Mouse (Mus musculus) left cerebral cortex, postnatal 10 days (tissue): ENCODE results near the gene 4930447C04Rik. TPM values are rescaled to one million over a fixed set of nuclear protein-coding genes. Genes with fewer than 3 reads are reported as not detected.

Experiments used
- DNase-seq, 2 experiments: peaks; one replicate each; pipeline ENCODE4 v3.0.0; 2021 to 2022; ENCODE audit warnings: low spot score in 2 of 2, mixed read lengths in 1 of 2; ENCODE audit errors: extremely low spot score in 1 of 2
- intact Hi-C: fragments of 180-260 bp; cut with DNase I; formaldehyde crosslinking; loops from one replicate; pipeline ENCODE4 v1.15.1; 2025
- total RNA-seq, 2 experiments: library from RNA; stranded (reverse); gene quantifications; 2 replicates each; pipeline ENCODE4 v1.2.3; 2021

The 4930447C04Rik gene
- 1 to 10 TPM; 7.6 to 9.0 TPM for total RNA-seq

DNA sequence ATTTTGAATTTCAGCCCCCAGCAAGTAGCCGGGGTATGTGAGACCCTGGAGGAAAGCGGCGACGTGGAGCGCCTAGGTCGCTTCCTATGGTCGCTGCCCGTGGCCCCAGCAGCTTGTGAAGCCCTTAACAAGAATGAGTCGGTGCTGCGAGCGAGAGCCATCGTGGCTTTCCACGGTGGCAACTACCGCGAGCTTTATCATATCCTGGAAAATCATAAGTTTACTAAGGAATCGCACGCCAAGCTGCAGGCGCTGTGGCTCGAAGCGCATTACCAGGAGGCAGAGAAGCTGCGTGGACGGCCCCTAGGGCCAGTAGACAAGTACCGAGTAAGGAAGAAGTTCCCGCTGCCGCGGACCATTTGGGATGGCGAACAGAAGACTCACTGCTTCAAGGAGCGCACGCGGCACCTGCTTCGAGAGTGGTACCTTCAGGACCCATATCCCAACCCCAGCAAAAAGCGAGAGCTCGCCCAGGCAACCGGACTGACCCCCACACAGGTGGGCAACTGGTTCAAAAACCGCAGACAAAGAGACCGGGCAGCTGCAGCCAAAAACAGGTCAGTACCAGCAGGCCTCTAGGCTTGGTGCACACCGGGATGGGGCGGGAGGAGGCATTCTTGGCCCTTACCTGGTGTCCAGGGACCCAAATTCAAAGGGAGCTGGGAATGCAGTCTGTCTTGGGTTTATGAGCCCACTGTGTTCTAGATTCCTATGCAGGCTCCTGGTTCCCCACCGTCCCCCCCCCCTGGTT lies at the start of gene 4930447C04Rik:
TSS of gene 4930447C04Rik (minus strand) at position 704 of the 751 bp plus-strand sequence.
- intact Hi-C loops = no loop called here
- DNase-seq = no peak

DNA sequence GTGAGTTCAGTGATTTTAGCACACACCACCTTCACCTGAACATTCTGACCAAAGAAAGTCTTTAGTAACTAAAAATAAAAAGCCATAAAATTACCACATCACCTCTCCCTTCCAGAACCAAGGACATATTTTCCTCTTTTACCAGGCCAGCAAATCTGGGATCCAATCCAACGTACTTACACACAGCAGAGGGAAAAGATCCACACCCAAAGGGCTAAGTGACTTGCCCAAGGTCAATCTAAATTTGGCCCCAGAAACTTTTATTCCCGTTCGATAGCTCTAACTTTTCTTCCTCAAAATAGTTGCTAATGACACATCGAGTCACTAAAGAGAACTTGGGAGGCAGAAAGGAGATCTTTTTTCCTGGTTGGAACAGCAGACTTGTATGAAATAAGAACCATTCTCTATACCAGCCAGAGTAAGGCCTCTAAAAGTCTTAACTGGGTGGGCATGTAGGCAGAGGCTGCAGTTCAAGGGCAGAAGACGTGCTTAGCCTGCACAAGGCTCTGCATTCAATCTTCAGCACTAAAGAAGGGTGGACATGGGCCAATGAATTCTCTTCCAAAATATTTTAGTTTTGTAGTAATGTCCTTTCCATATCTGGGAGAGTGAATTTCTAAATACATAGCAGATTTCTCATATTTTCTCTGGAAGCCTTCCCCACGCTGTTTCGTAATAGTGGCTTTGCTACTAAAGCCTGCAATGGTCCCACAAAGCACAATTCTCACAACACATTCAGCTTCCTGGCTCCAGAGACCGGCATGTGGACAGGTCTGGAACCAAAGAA lies 42.7 kb upstream of the 4930447C04Rik start:
- intact Hi-C loops = no loop called here
- DNase-seq = no peak

GRCm38 (mm10) chr12:72982616-72983015 lies 42.0 kb upstream of the 4930447C04Rik start:
- no peak for DNase-seq
- intact Hi-C loops = no loop called here

GRCm38 (mm10) chr12:72979236-72979635 lies 38.7 kb upstream of the 4930447C04Rik start:
- intact Hi-C loops = loop anchor here (10.0 kb wide), 2 partner anchors 454 to 514 kb away; no protein-coding TSS in a partner anchor
- DNase-seq = no peak

- intact Hi-C loops = loop anchor here (10.0 kb wide), 2 partner anchors 453 to 513 kb away; no protein-coding TSS in a partner anchor
- DNase-seq = no peak
These were observed 37.3 kb upstream of the 4930447C04Rik start for GRCm38 (mm10) chr12:72977851-72978250.

DNA sequence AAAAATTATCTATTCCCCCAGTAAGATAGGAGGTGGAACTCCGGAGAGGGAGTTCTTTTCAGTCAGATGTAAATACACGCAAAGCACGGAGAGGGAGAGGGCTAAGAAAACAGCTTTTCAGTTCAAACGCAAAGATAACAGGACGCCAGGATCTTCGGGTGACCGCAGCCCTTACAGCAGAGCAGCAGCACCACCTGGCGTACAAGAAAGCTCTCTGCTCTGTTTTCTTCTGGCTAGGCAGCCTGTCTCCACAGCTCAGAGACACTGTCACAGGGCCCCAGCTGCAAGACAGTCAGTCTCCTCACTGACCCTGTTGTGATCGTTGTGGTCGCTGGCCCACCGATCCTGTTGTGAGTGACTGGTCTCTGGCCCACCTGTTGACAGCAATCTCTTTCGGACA lies 36.1 kb upstream of the 4930447C04Rik start:
- intact Hi-C loops = loop anchor here (10.0 kb wide), 2 partner anchors 452 to 512 kb away; no protein-coding TSS in a partner anchor
- DNase-seq = peak; percentile 52 to 73

GRCm38 (mm10) chr12:72976172-72976571 lies 35.6 kb upstream of the 4930447C04Rik start:
- no peak for DNase-seq
- intact Hi-C loops = loop anchor here (10.0 kb wide), 2 partner anchors 451 to 511 kb away; no protein-coding TSS in a partner anchor

DNA sequence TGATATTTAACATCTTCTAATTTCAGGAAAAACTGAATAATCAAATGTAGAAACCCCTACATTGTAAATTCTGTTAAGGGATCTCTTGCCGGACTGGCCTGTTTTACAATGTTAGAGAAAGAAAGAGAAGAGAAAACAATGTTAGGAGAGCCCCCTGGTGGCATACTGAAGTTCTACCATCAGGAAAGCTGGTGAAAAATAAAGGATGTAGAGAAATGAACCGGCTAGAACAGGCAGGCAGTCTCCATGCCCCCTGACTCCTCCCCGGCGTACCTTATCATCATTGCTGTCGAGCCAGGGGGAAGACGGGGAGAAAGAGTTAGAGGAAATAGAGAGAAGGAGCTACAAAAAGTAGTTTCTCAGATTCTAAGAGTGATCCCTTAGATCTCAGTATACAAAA lies 32.6 kb upstream of the 4930447C04Rik start:
- intact Hi-C loops = loop anchor here (10.0 kb wide), 2 partner anchors 448 to 508 kb away; no protein-coding TSS in a partner anchor
- peak; percentile 37 to 38 for DNase-seq

- intact Hi-C loops = loop anchor here (10.0 kb wide), 2 partner anchors 446 to 506 kb away; no protein-coding TSS in a partner anchor
- no peak for DNase-seq
These were observed 30.0 kb upstream of the 4930447C04Rik start for GRCm38 (mm10) chr12:72970620-72971019.

GRCm38 (mm10) chr12:72967541-72967940 lies 27.0 kb upstream of the 4930447C04Rik start:
- no peak for DNase-seq
- intact Hi-C loops = no loop called here

DNA sequence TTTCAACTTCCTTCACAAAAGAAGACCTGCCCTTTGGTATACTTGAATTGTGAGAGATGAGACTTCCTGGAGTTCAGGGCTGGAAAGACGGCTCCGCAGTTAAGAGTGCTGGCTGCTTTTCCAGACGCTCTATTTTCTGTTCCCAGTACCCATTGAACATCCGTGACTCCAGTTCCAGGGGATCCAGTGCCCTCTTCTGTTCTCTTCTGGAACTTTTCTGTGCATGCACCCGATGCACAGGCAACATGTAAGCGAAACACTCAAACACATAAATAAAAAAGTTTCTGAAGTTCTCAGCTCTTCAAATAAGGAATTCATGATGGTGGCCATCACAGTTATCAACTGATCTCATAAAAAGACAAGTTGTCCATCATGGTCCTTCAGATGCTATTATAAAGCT lies 22.2 kb upstream of the 4930447C04Rik start:
- intact Hi-C loops = no loop called here

GRCm38 (mm10) chr12:72958446-72958845 lies 17.9 kb upstream of the 4930447C04Rik start:
- DNase-seq = no peak
- intact Hi-C loops = no loop called here

More for the DNA sequence above, 22.2 kb upstream of the 4930447C04Rik start:
- no peak for DNase-seq

- intact Hi-C loops = no loop called here
- DNase-seq = no peak
These were observed 17.4 kb upstream of the 4930447C04Rik start for GRCm38 (mm10) chr12:72957829-72958424.

DNA sequence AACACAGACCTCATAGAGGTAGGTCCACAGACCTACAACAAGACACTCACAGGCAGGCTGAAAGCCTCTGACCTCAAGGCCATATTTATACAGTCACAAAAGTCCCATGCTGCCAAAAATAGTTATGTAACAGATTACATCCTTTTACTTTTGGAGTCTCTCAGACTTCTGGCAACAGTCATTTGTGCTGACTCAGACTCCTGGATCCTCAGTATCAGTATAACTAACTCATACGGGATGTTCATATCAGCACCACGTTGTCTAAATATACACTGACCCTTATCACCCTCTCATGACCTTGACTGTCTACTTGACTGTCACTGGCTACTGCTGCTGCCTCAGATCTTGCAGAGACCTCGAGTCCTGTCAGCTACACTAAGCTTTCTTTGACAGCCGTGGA lies 14.3 kb upstream of the 4930447C04Rik start:
- intact Hi-C loops = no loop called here
- DNase-seq = no peak

DNA sequence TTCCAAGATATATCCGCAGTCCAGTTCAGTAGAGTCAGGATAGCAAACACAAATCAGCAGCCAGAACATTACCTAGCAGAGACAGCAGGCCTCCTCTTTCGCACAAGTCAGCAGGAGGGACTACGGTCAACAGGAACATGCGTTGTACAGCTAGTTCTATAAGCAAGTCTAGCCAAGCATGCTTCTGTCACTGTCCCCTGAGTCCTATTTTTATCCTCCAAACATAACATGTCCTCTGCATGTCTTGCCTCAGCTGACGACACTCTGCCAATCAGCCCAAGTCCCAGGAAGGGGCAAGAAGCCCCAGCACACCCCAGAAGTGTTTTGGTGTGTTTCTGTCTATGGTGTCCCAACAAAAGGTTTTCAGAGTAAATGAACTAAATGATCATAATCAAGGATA lies 13.3 kb upstream of the 4930447C04Rik start:
- DNase-seq = no peak
- intact Hi-C loops = no loop called here

DNA sequence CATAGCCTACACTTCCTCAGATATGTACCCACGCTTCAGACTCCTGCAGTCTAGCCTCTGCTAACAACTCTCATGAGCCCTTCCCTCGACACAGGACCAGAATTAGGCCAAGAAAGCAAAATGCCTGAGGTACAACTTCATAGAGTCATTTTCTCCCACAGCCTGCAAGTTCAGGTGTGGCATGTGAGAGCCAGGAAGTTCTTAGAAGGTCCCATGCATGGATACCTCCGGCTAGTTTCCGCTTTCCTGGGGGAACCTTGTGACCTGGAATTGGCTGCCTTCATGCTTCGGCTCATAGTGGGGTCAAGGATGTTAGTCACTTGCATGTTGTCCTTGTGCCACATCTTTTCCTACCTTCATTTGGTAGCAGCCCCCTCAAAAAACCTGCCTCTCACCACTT lies 12.5 kb upstream of the 4930447C04Rik start:
- intact Hi-C loops = no loop called here
- DNase-seq = no peak

GRCm38 (mm10) chr12:72947335-72947734 lies 6.8 kb upstream of the 4930447C04Rik start:
- intact Hi-C loops = no loop called here
- DNase-seq = no peak

GRCm38 (mm10) chr12:72946805-72947204 lies 6.2 kb upstream of the 4930447C04Rik start:
- intact Hi-C loops = no loop called here

GRCm38 (mm10) chr12:72946064-72946395 lies 5.5 kb upstream of the 4930447C04Rik start:
- intact Hi-C loops = no loop called here
- no peak for DNase-seq

More at GRCm38 (mm10) chr12:72946805-72947204, 6.2 kb upstream of the 4930447C04Rik start:
- DNase-seq = no peak
